Mouse (Mus musculus) kidney, adult 11 months (tissue): ENCODE results near the gene E2f4.

ENCODE experiments used
- DNase-seq: peaks from one replicate; pipeline ENCODE4 v3.0.0; 2022

The E2f4 gene

DNA sequence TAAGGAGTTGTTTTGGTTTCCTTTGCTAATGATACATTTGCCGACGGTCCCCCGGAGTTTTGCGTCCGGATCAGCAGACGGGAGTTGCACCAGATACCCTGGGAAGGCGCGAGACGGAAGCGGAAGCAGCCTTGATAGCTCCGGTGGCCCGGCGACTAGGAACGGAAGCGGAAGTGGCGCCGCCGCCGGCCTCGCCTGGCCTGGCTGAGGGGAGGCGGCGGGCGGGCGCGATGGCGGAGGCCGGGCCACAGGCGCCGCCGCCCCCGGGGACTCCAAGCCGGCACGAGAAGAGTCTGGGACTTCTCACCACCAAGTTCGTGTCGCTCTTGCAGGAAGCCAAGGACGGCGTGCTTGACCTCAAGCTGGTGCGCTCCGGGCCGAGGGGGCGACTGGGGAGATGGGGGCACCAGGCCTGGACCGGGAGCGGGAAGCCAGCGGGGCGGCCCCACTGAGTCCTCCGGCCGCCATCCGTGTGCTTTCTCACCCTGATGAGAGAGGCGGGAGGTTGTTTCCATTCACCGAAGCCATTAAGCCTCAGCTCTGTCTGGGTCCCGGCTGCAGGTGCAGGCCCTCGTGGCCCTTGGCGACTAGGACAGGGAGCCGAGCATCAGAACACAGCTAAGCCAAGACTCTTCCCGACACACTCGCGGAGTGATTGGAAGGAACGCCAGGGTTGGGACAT lies at the start of gene E2f4:
E2f4 (plus strand) TSS at position 153 of the 682 bp plus-strand sequence.
- peak; percentile 93 for DNase-seq

DNA sequence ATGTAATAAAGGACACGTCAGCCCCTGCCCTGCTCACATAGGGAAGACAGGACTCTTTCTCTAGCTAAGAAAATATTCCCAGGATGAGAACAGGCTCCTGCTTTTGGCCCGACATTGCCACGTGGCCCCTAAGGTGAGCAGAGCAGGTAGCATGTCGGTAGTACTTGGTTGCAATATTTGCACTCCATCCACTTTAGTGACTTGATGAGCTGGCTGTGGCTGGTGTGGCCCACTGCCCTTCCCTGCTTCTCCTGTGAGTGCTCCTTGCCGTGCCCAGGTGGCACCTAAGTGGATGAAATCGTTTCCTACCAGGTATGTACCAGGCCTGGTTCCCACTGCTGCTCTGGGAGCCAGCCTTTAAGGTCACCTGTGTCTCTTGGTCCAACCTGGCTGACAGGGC lies 45.5 kb upstream of the E2f4 start:
- no peak for DNase-seq

DNA sequence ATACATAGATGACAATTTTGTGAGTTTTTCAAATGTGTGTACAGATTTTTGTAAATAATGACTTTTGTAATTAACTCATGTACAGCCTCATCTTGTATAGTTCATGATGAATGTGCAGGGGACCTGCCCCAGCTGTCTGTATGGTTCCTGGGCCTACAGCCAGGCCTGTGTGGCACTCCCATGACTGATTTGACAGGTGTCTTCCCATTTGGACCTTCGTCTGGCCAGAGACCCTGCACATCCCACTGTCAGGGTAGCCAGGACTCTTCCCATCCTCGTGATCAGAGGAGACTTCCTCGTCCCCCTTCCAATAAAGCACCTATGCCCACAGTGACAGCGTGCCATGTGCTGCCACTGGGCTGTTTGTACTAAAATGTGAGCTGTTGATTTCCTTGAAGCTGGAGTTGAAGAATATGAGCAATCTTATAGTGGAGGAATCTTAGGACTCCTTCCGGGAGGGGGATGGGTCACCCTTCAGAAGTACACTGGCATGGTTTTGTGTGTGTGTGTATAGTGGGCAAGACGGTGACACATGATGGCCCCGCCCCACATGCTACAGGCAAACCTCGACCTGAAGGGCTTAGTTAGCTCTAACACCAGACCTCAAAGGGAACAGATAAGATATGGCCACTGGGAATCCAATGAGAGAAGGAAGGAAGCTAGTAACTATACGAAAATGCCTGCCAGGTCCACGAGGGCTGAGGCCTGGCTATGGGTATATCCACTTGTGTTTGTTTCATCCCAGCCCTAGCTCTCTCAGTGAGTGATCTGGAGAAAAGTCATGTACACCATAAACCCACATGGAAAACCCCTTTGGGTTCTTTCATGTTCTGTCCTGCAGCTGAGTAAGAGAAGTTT lies 44.6 kb upstream of the E2f4 start:
- no peak for DNase-seq

DNA sequence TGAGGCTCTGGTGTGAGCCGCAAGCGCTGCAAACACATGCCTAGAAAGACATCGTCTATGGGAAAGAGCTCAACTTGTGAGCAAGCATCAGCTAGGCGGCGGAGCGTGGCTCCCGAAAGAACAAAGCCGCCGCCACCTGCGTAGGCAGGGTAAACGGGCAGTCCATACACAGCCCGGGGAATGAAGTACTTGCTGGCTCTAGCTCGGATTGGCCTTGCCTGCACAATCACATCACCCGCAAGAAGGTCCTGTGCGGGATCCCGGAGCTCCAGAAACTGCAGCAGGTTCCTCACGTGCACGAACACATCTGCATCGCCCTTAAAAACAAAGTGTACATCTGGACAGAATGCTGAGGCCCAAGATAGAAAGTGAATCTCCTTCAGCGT lies 43.7 kb upstream of the E2f4 start:
- no peak for DNase-seq

DNA sequence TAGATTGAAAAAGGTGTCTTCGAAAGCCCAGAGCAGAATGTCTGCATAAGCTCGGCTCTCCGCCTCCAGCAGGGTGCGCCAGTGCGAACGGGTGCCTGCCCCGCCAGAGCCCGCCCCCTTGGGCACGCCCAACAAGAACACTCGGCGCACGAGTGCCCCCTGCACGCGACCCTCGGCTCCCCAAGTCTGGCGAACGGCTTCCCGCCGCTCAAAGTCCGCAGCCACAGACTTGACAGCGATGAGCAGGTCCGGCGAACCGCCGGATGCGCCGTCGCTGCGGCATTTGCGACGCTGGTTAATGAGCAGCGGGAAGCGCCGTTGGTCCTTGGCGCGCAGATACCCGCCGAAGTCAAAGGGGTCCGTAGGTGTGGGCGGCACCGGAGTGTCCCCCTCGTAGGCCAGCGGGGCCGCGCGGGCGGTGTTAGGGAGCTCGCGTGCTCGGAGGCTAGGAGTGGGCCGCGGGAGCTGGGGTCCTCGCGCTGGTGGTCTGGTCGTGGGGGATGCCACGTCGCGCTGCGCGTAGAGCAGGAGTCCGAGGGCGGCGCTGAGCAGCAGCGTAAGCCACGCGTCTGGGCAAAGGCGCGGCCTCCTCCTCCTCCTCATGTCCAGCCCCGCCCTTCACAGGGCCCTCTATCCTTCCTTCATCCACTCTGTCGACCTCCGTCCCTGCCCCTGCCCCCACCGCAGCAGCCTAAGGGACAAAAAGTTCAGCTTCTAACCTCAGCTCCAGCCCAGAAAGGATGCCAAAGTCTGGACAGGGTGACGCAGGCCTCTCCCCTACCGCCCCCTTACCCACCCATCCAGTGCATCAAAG lies 43.1 kb upstream of the E2f4 start:
- peak; percentile 80 for DNase-seq

DNA sequence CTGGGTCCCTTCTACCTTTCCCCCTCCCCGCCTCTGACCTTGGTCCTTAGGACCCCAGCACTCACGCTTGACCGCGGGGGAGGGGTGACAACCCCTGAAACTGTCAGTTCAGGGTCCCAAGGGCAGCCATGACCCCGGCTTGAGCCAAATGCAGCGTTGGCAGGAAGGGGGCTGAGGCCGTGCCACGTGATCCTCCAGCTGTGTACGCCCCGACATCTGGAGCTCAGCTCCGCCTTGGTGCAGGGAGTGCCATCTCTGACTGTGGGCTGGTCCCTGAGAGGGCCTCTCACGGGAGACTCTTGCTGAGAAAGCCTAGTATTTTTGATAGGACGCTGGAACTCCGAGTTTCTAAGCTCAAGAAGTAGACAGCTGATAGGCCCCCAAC lies 42.5 kb upstream of the E2f4 start, which contains the start of gene B3gnt9:
B3gnt9 (minus strand) TSS at position 188 of the 385 bp plus-strand sequence.
- DNase-seq, result peak; percentile 48

DNA sequence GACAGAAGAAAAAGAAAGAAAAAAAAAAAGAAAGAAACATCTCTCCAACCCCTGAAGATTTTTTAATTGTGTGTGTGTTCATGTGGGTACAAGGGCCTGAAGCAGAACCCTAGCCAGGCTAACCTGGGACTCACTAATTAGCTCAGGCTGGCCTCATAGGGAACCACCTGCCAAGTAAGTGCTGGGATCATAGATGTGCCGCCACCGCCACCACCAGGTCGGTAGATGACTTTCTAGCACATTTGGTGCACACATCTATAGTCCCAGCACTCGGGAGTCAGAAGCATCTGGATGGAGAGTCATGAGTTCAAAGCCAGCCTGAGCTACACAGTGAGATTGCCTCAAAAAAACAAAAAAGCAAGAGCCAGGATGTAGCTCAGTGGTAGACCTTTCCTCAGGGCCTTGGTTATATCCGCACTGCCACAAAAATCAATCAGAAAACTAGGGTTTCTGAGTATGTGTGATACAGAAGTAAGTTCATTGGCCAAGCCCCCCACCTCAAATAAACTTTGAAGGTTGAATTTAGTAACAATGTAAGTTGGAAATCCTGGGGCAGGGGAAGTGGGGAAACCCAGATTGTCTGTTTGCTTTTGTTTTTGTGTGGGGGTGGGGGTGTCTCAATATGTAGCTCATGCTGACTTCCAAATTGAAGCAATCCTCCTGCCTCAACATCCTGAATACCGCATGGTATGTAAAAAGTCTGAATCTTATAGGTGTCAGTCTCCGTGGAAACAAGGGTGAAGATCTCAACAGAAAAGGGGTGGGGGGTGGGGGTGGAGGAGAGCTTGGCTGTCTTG lies 39.9 kb upstream of the E2f4 start:
- DNase-seq, result no peak

DNA sequence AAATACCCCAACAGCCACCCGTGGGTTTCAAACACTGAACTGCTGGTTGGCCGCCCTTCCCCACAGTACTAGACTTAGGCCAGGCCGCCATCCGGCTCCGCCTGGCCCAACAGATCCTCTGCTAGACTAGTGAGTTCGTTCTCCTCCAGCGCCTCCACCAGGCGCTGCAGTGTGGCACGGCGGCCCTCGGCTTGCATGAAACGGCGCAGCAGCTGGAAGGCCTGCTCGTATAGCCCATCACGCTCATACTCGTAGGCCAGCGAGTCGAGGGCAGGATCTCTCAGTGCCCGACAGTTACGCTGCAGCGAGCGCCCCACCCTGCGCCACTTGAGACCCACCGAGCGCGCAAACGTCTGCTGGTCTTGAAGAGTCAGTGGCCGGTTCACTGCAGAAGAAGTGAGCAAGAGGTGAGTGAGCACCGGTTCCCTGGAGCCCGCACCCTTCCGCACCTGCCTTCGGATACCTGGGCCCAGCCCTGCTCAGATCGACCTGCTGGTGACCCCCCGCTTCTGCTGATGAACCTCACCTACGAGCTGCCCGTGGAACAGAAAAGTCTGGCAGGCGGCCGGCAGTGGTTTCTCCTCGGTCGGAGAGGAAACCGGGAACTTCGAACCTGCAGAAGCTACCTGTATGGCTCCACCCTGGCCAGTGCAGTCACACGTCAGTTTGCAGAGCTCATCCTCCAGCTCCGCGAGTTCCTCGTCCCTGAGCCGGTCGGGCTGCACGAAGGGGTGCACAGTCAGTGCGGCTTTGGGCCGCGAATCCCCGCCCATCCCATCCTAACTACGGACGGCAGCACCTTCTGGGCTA lies 38.3 kb upstream of the E2f4 start:
- no peak for DNase-seq

DNA sequence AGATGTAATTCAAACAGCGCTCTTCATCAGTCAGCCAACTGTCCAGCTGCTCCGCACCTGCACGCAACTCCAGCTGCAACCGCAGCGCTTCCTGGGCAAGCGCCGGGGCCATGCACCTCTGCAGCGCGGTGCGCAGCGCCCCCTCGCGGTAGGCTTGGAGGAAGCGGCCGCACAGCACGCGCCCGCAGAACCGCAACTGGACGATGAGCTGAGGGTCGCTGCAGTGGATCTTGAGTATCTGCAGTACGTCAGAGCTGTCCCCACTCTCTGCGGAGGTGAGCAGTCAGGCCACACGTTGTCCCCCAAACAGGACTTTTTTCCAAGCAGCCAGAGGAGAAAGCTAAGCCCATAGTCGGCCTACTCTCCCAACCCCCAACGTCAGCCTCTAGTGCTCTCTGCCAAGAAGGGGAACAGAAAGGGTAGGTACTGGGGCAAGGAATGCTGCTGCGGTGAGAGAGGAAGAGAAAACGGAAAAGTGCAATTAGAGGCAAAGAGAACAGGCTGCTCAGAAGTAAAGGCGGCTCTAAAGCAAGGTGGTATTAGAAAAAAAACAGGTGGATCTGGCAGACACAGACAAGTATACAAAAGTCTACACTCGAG lies 37.6 kb upstream of the E2f4 start:
- DNase-seq, result peak; percentile 45

DNA sequence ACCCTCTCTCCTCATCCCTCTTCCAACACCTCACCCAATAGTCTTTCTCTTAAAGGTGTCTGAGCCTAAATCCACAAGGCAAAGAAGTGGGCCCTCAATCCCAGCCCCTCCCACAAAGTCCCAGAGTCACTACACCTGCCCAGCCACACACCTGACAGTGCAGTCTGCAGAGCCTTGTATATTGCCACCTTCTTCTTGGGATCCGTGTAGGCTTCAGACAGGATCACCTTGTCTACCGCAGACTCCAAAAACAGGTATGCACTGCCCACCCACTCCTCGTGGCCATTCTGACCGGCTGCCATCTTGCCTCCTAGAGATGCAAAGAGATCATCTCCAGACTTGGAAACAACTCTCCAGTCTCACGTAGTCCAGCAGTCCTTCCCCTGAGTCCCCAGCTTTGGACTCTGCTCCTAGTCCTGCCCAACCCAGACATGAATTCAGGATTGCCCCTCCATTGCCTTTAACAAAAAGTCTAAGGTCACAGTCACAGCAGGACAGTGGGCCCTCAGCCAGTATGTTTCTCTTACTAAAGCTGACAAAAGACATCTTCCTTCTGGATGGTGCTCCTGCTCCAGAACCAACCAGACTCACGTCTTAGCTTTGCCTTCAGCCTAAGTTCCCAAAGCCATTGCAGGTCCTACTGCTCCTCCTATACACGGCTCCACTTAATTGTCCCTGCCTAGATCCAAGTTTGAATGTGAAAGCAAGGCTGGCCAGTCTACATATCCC lies 36.9 kb upstream of the E2f4 start:
- no peak for DNase-seq

DNA sequence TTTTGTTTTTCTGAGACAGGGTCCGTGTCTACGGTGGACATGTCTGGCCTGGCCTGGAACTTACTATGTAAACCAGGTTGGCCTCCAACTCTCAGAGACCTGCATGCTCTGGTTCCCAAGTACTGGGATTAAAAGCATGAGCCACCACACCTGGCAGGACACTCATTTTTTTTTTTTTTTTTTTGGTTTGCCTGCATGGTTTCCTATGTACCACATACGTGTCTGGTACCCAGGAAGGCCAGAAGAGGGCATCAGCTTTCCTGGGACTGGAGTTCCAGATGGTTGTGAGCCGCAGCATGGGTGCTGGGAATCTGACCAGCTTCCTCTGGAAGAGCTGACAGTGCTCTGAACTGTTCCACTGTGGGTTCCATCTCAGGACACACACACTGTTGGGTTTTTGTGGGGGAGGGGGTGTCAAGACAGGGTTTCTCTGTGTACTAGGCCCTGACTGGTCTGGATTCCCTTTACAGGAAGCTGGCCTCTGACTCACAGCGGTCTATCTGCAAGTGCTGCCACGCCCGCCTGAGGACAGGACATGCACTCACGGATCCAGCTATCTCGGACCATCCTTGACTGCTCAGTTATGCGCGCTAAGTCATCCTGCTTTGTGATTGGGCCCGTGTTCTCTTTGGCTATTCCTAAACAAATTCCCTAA lies 36.0 kb upstream of the E2f4 start:
- DNase-seq, result no peak

DNA sequence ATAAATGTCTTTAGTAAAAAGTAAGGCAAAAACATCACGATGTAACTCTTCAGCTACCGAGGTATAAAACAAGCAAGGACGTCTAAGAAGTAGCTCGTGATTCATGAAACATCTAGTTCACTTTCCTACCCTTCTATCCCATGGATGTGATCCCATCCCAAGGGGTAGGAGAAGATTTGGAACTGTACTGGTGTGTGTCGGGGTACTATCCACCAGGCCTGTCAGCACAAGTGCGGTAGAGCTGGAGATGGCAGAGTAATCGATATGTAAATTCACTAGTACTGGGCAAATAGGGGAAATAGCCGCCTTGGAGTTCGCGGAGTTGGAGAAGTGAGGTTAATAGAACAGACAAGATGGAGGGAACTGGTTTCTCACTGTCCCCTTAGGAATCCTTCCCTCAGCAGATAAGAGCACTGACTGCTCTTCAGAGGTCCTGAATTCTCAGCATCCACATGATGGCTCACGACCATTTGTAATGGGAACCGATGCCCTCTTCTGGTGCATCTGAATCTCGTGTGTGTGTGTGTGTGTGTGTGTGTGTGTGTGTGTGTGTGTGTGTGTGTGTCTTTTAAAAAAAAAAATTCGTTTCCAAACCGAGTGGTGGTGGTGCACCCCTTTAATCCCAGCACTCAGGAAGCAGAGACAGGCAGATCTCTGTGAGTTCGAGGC lies 34.1 kb upstream of the E2f4 start:
- DNase-seq, result no peak

DNA sequence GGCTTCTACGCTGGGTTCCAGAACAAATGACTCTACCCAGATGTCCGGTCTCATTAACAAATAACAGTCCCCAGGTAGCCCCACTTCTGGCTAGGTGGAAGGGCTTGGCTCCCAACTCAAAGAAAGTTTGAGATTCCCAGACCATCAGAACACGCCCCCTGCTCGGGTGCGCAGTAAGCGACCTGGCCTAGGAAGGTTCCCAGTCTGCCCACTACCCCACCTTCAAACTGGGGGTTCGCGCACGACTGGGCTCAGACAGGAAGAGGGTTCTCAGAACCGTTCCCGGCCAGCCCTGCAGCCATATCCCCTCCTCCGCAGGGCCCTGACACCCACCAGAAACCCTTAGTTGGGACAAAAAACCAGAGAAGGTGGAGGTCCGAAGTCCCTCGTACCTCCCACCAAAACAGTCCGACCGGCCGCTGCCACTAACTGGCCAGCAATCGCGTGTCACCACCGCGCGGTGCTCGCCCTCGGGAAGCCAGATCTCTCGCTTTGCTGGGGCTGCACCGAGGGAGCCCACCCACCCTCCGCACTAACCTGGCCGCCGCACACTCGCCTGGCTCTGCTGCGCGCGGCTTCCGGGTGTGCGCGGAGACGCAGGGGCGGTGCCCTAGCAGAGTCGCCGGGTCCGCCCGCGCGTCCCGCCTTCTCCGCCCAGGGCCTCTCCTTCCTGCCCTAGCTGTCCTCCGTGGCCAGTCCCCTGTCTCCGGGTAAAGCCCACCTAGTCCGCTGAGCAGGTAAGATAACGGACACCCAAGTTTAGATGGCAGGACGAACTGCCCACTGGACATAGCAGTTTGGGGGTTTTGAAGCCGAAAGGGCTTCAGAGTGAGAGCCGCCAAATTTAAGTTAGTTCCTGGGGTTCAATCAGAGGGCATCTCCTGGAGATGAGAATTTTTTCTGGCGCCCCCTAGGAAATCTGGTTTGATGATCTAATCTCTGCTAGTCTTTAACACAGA lies 33.2 kb upstream of the E2f4 start, which contains the start of the genes Tradd and Fbxl8:
Tradd (minus strand) TSS at position 586 of the 959 bp plus-strand sequence.
Fbxl8 (plus strand) TSS at position 625 of the 959 bp plus-strand sequence.
- DNase-seq, result peak; percentile 69

DNA sequence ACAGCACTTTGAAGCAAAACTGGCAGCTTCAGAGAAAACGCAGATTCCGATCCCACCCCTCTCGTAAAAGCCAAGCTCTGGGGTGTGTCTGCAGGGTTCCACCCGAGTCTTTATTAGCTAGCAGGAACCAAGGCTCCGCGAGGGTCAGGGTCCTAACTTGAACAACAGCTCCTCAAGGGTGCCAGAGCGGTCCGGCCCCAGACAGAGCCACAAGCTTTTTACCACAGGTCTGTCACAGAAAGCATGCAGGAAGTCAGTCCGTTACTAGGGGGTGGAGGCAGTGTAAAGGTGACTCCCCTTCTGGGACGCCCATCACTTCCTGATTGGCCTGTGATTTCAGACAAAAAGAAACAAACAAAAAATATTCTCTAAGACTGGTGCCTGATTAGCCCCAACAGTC lies 32.3 kb upstream of the E2f4 start:
- peak; percentile 47 for DNase-seq

DNA sequence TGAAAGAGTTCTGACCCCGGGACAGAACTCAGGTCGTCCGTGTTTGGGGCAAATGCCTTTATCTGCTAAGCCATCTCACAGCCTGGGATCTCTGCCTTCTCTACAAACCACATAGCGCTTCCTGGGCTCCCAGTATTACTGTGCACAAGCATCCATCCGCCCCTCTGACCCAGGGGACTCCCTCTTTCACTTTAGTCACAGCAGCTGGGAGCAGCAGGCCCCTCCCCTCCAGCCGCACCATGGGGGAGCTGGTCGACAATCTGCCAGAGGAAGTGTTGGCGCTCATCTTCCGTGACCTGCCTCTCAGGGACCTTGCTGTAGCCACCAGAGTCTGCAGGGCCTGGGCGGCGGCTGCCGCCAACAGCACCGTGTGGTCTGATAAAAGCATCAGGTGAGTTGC lies 30.7 kb upstream of the E2f4 start:
- DNase-seq, result no peak

DNA sequence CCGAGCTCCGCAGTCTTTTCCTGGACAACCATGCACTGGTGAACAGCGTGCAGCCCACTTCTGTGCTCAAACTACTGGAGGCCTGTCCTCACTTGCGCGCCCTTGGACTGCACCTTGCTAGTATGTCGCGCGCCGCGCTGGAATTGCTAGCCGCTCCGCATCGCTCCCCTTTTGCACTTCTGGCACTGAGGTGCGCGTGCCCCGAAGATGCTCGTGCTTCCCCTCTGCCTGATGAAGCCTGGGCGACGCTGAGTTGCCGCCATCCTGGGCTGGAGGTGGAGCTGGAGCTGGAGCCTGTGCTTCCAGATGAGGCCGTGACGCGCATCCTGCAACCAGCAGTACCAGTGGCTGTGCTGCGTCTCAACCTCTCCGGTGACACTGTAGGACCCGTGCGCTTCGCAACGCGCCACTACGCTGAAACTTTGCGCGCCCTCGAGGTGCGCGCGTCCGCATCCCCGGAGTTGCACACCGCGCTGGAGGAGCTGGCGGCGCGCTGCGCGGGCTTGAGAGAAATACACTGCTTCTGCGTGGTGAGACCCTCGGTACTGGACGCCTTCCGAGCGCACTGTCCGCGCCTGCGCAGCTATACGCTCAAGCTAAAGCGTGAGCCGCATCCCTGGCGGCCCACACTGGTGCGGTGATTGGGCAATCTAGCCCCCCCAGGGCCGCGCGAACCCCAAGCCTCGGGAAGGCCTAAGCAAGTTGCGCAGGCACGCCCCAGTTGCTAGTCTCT lies 29.0 kb upstream of the E2f4 start:
- no peak for DNase-seq

DNA sequence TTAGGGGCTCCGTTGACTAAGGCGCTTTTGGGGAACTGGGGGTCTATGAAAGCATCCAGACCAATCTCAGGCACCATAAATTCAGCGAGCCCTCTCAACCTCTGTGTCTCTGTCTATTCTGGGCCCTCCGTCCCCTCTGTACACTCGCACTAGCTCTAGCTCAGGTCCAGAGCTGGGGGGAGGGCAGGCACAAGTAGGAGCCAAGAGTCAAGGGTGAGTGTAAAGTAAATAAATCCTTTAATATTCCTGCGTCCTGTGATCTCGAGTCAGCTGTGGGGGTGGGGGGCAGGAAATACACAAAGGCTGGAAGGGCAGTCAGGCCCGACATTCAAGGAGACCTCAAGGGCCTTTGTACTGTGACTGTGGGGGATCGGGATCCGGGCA lies 28.4 kb upstream of the E2f4 start:
- no peak for DNase-seq
